Mouse (Mus musculus): ENCODE data around the gene Cbwd1.

Gene Cbwd1

DNA sequence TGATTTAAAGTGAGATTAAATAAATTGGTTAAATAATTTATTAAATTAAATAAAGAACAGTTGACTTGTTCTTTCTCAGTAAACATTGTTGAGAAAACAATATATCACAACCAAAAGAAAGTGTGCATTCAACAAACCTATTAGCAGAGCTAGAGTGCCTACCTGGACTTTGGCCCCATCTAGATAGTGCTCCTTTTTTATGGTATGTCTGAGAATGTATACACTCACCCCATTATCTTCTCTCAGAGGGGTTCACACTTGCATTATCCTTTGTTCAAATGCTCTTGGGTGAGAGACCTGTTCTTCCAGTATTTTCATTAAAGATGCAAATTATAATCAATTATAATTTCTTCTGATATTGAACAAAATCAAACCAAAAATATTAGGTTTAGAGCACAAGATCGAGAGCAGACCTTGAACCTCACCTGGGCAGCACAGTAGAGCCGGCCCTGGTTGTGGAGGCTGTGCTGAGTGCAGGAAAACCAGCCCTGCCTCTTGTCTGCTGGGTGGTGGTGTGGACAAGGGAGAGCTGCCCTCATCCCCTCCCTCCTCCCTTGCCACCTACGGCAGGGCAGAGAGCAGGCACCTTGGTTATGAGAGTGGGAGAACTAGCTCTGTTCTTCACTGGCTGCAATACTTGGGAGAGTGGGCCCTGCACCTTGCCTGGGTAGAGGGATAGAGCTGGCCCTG, 11.4 kb upstream of the Cbwd1 start:
- no peak for DNase-seq

DNA sequence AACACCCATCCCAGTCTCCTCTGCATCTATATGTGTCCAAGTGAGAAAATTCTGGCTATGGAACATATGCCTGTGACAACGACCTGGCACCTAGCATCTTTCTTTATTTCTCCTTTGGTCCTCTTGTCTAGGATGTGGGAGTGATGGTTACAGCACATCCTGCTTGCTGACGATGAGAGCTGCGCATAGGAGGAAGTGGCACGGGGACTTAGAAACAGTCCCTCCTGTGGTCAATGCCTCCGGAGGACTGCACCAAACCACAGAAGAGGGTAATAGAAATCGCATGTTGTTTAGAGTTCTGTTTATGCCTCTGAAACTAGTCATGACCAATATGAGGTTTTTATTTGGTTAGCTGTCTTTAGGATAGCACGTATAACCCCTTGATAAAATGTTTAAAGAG, 9.9 kb upstream of the Cbwd1 start:
- DNase-seq, result no peak

DNA sequence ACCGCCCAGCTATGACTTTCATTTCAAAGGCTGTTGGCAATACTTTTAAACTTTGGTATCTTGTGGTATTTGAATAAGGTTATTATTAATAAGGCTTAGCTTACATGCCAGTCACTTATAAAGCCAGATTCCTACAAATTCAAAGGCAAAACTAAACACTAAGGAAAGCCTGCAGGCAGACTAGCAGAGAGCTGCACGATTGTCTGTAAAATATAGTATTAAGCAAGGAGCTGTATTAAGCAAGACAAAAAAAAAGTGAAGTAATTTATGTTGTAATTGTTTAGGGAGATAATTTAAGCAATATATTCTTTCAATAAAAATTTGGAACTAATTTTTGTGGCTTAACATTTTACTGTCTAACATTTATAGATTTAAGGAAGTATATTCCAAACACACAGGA, 5.5 kb upstream of the Cbwd1 start:
- DNase-seq, result no peak

DNA sequence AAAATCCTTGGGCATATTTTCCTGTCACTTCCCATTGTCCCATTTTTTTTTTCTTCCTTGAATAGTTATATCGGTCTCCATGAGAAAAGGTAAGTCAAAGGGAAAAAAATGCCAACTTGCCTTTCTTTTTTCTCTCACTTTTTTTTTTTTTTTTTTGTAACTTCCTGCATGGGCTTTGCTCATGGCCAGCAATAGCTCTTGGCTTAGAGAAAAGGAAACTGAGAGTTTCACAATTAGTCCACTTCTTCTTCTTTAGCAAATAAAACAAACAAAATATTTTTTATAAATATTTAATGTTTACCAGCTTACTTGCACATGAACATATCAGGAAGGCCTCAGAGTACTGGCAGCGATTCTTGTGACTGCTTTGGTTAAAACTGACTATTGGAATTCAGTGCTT, 4.8 kb upstream of the Cbwd1 start:
- DNase-seq, result no peak

DNA sequence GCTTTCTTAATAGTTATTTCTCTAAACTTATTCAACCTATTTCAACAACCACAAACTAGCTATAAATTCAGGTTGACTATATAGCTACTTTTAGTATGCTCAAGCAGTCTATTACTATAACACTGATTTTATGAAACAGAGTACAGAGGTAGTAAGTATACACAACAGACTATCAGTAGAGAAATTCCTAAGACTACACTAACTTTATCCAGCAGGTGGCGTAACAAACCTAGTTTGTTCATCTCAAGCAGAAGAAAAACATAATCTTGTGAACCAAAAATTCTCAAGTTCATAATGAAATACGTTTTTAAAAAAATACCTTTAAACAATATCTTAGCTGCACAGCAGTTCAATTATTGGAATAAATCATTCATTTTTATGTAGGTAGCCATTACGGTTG, 2.9 kb downstream of the Cbwd1 start:
- DNase-seq, result no peak

DNA sequence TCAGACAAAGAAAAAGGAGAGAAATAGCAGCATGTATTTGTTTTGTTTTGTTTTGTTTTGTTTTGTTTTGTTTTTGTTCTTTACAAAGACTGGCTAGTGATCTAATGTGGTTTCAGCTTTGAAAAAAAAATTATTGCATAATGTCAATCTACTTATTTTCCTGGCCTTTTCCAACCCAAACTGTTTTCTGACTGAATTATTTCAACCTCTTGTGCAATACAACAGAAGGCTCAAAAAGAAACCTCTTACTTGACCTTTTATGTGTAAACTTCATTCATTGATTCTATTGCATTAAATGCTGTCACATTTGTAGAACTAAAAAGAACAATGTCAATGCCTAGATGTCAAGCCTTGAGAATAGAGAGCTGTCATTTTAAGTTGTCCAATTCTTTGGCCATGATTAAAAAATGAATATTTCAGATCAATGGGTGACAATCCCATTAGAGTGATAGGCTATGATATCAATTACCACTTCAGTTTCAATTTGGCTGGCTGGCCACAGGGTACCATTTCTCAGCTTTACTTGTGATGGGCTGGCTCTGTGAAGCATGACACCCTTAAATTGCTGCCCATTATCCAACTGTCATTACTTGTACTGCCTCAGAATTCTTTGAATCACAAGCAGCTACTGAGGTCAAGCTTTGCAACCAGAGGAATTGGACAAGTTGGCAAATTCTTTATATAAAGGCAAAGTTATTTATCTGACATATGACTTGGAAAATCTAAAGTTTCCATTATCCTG, 15.7 kb downstream of the Cbwd1 start:
- DNase-seq, result no peak

DNA sequence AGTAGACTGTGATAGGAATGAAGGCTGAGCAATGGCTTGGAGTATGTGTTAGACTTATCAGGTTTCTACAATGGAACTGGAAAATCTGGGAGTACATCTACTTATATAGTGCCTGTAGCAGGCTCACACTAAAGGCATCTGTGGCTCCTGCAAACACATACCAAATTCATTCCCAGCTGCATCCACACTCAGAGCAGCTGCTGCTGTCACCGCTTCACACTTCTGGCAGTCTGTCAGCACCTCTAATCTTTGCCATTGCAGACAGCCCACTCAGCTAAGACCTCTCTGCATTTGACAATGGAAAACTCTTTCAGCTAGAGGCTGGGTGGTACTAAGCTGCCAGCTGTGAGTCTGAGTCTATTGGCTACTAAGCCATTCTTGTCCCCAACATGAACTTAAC, 24.3 kb downstream of the Cbwd1 start:
- DNase-seq, result no peak

DNA sequence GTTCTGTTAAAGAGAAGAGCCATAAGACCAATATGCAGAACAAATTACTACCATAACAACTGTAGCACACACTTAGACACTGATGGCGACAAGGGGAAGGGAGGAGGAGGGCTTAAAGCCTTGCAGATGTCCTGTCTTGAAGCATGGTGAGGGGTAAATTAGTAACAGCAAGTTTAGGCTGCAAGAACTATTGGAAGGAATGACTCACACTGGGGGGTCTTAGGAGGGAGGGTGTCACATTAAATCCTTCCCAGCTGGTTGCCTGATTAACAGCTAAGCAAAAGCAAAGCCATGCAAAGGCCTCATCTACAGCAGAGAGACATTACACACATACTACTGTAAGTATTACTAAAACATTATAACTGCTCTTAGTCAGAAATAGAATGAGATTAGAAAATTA, 32.4 kb downstream of the Cbwd1 start:
- DNase-seq, result no peak

DNA sequence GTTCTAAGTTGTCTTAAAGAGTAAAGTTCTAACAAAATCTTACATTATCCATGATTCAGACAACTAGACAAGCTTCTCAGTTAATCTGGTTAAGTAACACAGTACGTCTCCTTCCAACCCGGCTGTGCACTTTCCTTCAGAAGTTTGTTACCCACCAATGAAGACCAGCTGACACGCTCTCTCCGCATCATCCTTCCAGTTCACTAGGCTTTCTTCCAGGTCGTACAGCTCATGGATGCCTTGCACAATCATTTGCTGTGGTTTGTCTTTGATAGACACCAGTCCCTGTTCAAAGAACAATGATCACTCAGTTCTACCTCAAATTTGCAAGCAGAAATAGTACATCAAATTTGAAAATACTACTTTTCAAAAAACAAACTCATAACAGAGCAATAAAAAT, 40.5 kb downstream of the Cbwd1 start:
- DNase-seq, result no peak

DNA sequence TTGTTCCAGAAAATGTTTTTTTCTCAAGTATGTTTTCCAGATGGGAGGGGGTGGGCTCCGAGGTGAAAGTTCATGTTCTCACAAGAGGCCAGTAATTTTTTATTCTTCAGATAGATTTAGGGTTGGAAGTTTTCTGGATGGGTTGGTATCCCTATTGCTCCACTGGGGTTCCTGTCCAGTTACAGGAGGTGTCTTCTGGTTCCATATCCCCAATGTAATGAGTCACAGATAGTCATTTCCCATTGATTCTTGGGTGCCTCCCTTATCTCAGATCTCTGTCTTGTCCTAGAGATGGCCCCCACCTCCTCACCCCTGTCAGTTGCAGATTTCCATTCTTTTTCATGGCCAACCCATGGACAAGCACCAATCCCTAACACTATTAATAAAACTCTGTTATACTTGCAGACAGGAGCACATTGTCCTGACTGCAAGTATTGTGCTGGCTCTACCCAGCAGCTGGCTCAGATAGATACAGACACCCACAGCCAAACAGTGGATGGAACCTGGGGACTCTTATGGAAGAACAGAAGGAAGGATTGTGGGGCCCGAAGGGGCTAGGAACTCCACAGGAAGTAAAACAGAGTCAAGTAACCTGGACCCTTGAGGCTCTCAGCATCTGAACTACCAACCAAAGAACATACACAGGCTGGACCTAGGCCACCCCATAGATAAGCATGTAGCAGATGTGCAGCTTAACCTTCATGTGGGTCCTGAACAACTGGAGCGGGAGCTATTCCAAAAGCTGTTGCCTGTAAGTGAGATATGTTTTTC, 52.8 kb downstream of the Cbwd1 start:
- no peak for DNase-seq

DNA sequence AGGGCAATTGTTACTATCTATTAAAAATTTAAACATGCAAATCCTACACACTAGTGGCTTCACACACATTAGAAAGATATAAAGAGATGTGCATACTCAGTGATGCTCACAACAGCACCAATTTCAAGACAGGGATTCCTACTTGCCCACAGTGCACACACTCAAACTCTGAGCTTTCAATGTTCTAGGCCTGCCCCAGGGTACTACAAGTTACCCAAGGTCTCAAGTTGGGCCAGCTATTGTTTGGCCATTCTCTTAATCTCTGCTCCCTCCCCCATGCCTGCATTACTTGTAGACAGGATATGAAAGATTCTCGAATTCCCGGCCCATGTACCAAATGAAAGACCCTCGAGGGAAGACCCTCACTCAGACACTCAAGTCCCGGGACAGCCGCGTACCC, 53.8 kb downstream of the Cbwd1 start:
- no peak for DNase-seq

DNA sequence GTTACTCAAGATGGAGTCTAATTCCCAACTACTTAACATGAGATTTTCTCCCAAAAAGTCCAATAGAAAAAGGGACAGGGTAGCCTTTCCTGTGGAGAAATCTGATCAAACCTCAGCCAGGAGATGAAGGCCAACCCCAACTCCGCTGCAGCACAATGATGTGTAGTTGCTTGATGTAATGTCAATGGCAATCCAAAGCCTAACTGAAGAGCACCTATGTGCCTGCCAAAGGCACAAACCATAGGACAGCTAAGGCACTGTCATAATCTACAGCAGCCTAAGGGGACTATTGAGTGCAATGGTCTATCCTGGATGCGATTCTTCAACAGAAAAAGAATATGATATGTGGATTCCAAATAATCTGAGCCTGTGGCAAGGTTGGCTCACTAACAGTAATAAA, 58.6 kb downstream of the Cbwd1 start:
- DNase-seq, result no peak

DNA sequence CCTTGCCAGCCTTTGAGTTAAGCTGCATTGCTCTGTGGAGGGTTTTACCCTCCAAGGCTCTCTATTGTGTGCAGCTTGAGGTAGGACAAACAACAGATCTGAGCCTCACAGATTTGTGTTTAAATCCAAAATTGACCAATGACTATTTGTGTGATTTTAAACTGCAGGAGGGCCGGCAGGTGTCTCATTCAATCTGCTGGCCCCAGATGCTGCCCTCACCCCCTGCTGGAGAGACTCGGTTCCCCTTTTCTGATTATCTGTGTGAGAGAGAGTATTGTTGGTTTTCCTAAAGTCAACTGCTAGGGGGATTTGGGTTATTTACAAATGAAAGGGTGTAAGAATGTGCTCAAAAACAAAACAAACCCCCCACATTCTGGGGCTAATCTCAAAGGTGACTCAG, 59.2 kb downstream of the Cbwd1 start:
- DNase-seq, result no peak

DNA sequence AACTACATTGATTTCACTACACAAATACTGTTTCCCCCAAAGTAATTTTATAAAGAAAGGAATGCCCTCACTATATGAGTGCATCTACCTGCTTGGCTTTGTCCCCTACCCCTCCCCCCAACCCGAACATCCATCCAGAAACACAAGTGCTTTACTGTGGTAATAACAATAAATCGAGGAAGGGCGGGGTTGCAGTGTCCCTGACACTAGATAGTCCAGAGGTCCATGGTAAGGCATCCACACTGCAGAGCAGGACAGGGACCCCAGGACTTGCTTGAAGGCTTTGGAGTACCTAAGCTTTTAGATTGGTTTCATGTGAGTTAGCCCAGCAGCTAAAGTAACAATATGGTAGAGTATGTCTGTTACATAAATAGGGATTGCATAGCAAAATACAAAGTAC, 59.7 kb downstream of the Cbwd1 start:
- no peak for DNase-seq

DNA sequence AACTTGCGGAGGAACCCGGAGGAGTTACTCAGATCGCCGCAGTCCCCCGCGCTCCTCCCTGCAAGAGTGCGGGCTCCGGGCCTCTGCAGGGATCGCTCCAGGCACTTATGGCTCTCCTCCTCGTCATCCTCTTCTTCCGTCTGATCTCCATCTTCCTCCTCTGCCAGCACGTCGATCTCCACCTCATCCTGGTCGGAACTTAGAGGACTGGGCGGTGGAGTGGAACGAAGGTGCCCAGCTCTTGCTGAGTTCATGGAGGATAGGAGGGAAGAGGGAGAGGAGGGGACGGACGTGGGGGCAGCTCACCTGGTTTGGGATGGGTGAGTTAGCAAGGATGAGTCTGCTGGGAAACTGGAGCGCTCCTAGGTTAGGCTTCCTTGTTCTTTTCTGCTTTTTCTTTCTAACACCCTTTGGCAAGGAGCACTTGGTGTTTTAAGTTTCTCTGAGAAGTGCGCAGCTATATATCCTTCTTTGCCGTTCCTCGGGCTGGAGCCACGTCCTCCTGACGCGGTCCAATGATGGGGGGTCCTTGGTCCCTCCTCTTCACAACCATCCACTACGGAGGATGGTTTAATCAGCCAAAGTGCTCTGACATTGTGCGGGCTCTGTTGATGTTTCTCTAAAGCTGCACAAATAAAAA, 60.7 kb downstream of the Cbwd1 start, which contains the start of gene Foxd4:
Foxd4 (minus strand) TSS at position 617 of the 640 bp plus-strand sequence.
- DNase-seq, result no peak

DNA sequence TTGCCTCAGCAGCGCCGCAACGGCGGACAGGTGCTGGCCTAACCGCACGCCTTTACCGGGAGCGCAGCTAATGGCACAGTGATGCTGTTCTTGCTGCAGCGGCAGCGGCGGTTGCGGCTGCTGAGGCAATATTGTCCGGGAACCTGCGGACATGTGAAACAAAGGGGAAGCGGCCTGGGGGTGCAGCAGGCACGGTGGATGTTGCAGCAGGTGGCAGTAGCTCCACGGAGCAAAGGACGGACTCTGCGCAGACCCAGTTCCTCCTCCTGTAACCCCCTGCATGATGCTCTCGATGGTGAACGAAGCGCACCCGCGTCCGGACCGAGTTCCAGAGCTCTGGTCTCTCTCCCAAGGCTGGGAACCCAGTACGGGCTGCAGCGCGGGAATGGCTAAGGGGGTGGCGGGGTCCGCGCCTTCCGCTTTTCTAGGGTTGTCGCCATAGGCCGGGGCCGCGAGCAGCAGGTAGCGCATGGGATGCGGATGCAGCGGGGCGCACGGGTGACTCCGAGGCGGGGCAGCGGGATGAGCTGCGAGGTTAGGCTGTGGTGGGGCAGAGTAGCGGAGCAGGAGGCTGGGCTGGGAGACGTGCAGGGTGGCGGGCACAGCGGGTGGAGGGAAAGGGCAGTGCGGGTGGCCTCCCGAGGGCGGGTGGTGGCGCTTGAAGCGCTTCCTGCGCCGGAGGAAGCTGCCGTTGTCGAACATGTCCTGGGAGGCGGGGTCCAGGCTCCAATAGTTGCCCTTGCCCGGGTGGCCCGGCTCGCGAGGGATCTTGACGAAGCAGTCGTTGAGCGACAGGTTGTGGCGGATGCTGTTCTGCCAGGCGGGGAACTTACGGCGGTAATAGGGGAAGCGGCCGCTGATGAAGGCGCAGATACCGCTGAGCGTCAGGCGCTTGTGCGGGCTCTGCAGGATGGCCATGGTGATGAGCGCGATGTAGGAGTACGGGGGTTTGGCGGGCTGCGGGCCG, 61.5 kb downstream of the Cbwd1 start:
- peak in 1 of 2 experiments; percentile 30 for DNase-seq

DNA sequence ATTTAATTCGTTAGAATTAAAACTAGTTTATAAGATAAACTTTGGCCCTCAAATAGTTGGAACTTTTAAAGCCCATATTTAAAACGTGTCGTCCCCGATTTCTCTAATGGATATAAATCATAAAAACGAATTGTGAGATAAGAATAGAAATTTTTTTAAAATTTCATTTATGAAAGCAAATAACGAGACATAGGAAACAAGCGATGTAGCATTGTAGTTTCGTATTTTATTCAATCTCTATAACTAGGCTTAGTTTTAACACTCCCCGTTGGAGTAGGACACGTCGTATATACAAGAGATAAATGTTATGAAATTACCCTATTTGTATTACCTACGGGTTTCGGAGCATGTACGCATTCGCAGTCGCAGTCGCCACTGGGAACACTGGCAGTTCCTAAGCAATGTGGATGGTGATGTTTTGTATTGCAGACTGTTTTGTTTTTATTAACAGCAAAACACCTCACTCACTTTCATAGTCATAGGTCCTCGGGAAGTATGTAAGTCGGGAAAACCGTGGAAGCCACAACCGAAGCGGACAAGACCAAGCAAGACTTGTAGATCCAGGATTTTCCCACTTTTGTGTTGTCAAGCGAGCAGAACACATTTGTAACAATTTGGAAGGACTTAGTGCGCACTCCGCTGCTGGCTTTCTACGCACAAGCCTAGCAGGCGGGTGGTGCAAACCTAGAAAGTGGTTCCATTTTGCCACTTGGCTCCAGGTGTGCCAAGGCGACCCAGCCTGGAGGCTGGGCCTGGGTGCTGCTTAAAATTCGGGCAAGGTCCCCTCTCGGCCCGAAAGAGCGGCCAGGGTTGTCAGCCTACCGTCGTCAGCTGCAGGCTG, 62.5 kb downstream of the Cbwd1 start:
- DNase-seq, result no peak

DNA sequence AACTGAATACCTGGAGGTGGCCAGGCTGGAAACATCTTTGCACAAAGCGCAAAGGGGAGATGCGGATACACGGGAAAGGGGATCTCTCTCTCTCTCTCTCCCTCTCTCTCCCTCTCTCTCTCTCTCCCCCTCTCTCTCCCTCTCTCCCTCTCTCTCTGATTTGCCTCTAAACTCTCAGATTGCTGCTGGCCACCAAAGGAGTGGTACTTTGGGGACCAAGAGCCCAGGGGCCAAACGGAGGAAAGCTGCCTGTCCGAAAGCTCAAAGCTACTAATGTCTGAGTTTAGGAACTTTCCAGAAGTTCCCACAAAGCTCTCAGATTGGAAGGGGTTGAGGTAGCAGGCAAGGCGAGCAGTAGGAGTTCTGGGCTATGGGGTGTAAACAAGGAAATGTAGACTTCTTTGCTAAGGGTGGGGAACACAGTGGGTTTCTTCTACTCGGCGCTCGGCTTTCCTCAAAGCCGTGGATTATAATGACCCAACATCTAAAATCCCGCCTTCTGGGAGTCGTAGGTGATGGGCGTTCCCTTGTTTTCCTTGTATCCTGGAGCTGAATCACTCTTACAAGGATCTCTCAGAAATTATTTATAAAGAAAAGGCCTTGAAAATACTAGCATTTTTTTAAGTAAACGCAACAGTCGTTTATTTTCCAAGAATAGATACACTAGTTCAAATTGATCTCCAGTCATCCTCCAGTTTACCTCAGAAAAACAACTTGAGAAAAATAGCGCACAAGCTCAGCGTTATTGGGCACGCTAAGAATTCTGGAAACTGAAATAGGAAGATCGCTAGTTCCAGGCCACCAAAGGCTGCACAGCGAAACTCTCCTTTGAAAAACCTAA, 63.3 kb downstream of the Cbwd1 start:
- DNase-seq, result no peak

DNA sequence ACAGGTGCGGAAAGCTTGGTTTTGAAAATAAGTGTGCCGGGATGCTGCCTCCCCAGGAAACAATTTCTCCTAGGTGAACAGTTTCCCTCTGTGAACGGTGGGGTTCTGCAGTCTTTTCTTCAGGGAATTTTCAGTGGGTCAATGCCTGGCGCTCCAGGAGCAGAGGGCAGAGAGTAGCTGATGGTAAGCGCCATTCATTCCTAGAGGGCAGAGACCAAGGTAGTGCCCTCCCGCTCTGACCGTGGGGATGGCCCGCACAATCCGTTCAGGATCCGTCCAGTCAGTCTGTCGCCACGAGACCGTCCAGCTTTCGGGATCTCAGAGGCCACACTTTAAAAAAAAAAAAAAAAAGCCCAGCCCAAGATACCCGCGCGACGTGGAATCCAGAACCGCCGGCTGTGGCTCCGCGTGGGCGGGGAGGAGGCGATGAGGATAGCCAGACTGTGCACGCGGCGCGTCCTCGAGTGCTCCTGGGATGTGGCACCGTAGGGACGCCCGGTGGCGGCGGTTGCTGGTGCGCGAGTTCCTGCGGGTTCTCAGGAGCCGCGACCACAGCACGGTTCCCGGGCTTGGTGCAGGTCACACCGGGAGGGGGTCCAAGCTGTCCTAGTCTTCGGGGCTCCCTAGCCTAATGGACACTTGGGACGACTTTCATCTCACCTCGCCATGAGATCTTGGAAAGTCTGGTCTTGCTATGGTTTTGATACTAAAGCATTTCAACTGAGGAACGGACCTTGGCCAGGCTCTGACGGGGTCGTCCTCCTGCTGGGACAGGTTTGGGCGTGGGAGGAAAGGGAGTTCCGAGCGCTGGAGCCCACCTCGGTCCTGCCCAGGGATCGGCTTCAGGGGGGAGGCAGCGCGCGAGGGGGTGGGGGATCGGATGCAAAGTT, 64.2 kb downstream of the Cbwd1 start:
- DNase-seq, result no peak
